Mouse (Mus musculus) heart, postnatal 0 days (tissue): ENCODE data around the gene Schip1.

Source experiments
- CTCF ChIP-seq: IDR thresholded peaks from 2 replicates; pipeline ENCODE4 v1.5.1; 2016; ENCODE audit warnings: antibody characterized with exemption, control low read depth, low read depth
- EP300 ChIP-seq: IDR thresholded peaks from 2 replicates; pipeline ENCODE4 v1.6.1; 2016; ENCODE audit warnings: antibody characterized with exemption, low read depth

DNA sequence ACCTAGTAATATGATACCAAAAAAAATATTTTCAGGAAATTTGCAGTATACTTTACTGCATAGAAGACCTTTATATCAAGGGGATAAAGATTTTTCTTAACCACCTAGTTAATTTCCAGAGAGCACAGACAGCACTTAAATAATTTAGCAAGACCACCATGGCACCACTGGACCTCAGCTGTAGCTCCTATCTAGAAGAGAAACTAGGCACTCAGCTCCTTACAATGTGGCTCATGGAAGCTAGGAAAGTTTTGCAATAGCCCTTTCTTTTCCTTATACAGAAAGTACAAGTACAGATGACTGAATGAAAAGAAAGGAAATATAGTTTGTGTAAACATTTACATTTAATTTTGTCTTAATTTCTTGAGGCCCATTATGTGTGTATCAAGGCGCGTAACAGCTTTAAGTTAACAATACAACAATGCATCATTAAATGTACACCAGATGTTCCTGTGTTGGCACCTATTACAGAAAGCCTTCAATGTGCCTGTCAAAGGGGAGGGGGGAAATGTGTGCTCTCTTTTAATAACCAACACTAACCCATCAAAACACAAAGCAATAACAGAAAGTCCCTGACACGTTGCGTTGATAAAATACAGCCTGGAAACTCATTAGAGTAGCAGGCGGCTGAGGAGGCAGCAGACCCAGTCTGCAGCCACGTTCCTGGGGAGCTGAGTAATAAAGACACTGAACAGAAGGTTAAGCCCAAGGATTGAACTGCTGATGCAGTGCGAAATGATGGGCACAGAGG is 218.4 kb downstream of the Schip1 start:
- TF ChIP-seq CTCF (no peak), EP300 (no peak)
